In the genomic region with DNA sequence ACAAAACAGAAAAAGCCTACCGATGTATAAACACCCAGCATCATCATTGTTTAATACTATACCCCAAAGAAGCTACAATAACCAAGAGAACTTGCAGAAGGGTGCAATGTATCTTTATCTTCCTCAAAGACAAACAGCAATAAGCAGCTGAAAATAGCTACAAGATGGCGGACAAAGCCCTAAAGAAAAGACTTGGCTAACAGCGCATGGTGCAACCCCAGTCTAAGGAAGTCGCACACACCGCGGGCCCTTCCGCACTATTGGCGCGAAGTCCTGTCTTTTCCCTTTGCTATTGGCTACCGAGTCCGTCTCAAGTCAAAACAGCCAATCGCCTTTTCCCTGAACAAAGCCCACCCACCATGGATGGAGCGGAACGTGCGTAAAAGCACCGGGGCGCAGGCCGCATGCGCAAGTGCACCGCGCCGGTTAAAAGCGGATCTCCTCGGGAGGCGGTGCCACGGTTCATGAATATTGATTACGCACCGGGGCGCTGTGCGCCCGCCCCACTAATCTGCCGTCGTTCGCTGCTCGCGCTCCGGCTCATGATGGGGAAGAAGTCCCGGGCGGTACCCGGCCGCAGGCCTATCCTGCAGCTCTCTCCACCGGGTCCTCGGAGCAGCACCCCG, we compare ENCODE assay signal across 8 mouse cellular contexts. TPM values are rescaled to one million over a fixed set of nuclear protein-coding genes. Genes with fewer than 3 reads are reported as not detected.
DNase-seq lines count a peak whose midpoint lies in the region; ATAC-seq and TF ChIP-seq lines count a peak whose summit lies in the region.

A gene (plus strand): TSS at position 318 of the 626 bp plus-strand sequence.

- H3K9me3 ChIP-seq in embryonic facial prominence, embryonic 14.5 days (ENCODE audit: control insufficient read depth, low read length): no peaks in the 10 kb centered on the region
- no peaks in the 10 kb centered on the region for H3K9me3 ChIP-seq in limb, embryonic 13.5 days
- H3K9me3 ChIP-seq in midbrain, embryonic 16.5 days (replicated peaks; ENCODE audit: control insufficient read depth, low read length, poor library complexity, severe bottlenecking): no peaks in the 10 kb centered on the region

- H3K9ac ChIP-seq in embryonic facial prominence, embryonic 14.5 days (ENCODE audit: low read depth, low read length): peak within 1 kb of the TSS; percentile 99
- H3K9ac ChIP-seq in heart, adult 2 months (ENCODE audit: low read depth, low read length): peak within 1 kb of the TSS; percentile 85
- peak within 1 kb of the TSS; percentile 97 for H3K9ac ChIP-seq in limb, embryonic 13.5 days
- peak within 1 kb of the TSS; percentile 99 for H3K9ac ChIP-seq in midbrain, embryonic 16.5 days (ENCODE audit: low read depth, low read length)

- TF ChIP-seq POLR2A in heart, adult 2 months (IDR thresholded peaks at IDR 0.05; ENCODE audit: insufficient read depth, low read depth, low read length): peak; percentile 82

- H3K4me2 ChIP-seq in embryonic facial prominence, embryonic 14.5 days (ENCODE audit: low read depth, low read length): peak within 1 kb of the TSS; percentile 78
- peak within 1 kb of the TSS; percentile 90 for H3K4me2 ChIP-seq in limb, embryonic 13.5 days (replicated peaks)
- peak within 1 kb of the TSS; percentile 85 for H3K4me2 ChIP-seq in midbrain, embryonic 16.5 days (ENCODE audit: low read length)

- H3K27me3 ChIP-seq in embryonic facial prominence, embryonic 14.5 days (replicated peaks; ENCODE audit: control insufficient read depth, insufficient read depth, low read length): no peaks in the 10 kb centered on the region
- no peaks in the 10 kb centered on the region for H3K27me3 ChIP-seq in heart, adult 2 months (ENCODE audit: control insufficient read depth, insufficient read depth, low read length)
- no peaks in the 10 kb centered on the region for H3K27me3 ChIP-seq in limb, embryonic 13.5 days
- no peaks in the 10 kb centered on the region for H3K27me3 ChIP-seq in midbrain, embryonic 16.5 days (ENCODE audit: control insufficient read depth, insufficient read depth, low read depth, low read length)

- peak within 1 kb of the TSS; percentile 98 for H3K27ac ChIP-seq in embryonic facial prominence, embryonic 14.5 days (replicated peaks; ENCODE audit: low read depth, low read length)
- H3K27ac ChIP-seq in heart, adult 2 months: peak within 1 kb of the TSS; percentile 95
- H3K27ac ChIP-seq in limb, embryonic 13.5 days: peak within 1 kb of the TSS; percentile 96
- H3K27ac ChIP-seq in midbrain, embryonic 16.5 days (ENCODE audit: low read length): peak within 1 kb of the TSS; percentile 99

- peaks cover 5% of the 10 kb centered on the region for H3K79me2 ChIP-seq in heart, adult 2 months (replicated peaks; ENCODE audit: control insufficient read depth, insufficient read depth, low read length)

- H3K4me1 ChIP-seq in embryonic facial prominence, embryonic 14.5 days (ENCODE audit: control insufficient read depth, insufficient read depth, low read length): peaks cover 14% of the 10 kb centered on the region; the same call in 1 of the 2 replicates
- peaks cover 7% of the 10 kb centered on the region for H3K4me1 ChIP-seq in heart, adult 2 months (ENCODE audit: control insufficient read depth, insufficient read depth, low read length)
- H3K4me1 ChIP-seq in limb, embryonic 13.5 days: peaks cover 28% of the 10 kb centered on the region
- peaks cover 27% of the 10 kb centered on the region for H3K4me1 ChIP-seq in midbrain, embryonic 16.5 days (ENCODE audit: control insufficient read depth, insufficient read depth, low read length)

- WGBS in embryonic facial prominence, embryonic 14.5 days: 0% methylated on average over 44 of the region's 44 CpGs
- WGBS in heart, adult 2 months: under 1% methylated on average over 44 of the region's 44 CpGs
- WGBS in limb, embryonic 13.5 days: 1% methylated on average over 44 of the region's 44 CpGs
- WGBS in midbrain, embryonic 16.5 days: under 1% methylated on average over 44 of the region's 44 CpGs

- H3K36me3 ChIP-seq in embryonic facial prominence, embryonic 14.5 days (ENCODE audit: control insufficient read depth, insufficient read depth, low read length): peaks cover 30% of the 10 kb centered on the region
- H3K36me3 ChIP-seq in heart, adult 2 months (ENCODE audit: control insufficient read depth, insufficient read depth, low read length): peaks cover 9% of the 10 kb centered on the region
- peaks cover 21% of the 10 kb centered on the region for H3K36me3 ChIP-seq in limb, embryonic 13.5 days
- peaks cover 3% of the 10 kb centered on the region; the same call in 1 of the 2 replicates for H3K36me3 ChIP-seq in midbrain, embryonic 16.5 days (ENCODE audit: control insufficient read depth, insufficient read depth, low read length)

- intact Hi-C loops in heart, adult 2 months (cut with DNase I): loop anchor here (5.0 kb wide), 1 partner anchor 102 kb away; a partner anchor contains a TSS

- TF ChIP-seq CTCF in heart, adult 2 months (IDR thresholded peaks at IDR 0.05): peak; percentile 42

- peak; percentile 99 for ATAC-seq in embryonic facial prominence, embryonic 14.5 days (ENCODE audit: low read depth)
- ATAC-seq in limb, embryonic 13.5 days (ENCODE audit: low FRiP score, low read depth): peak; percentile 99
- ATAC-seq in midbrain, embryonic 16.5 days: peak; percentile 100

- DNase-seq in 3T3-L1 (ENCODE audit: low read depth, low spot score): peak; percentile 100
- peak; percentile 83 to 93 for DNase-seq in adrenal gland, postnatal 4 days (ENCODE audit: low spot score in 2 of 2)
- DNase-seq in embryonic facial prominence, embryonic 14.5 days (ENCODE audit: low spot score): peak; percentile 100
- peak; percentile 95 to 99 for DNase-seq in heart, adult 2 months
- DNase-seq in kidney, adult 8-10 months: peak; percentile 99
- peak; percentile 94 to 97 for DNase-seq in spleen, postnatal 10 days (ENCODE audit: low spot score in 2 of 2)

- peak; percentile 79; the same call in 1 of the 2 replicates for TF ChIP-seq EP300 in heart, adult 2 months (IDR thresholded peaks at IDR 0.05; ENCODE audit: insufficient read depth, low read depth, low read length)

- H3K4me3 ChIP-seq in embryonic facial prominence, embryonic 14.5 days (ENCODE audit: low read depth, low read length): peak within 1 kb of the TSS; percentile 98
- H3K4me3 ChIP-seq in heart, adult 2 months: peak within 1 kb of the TSS; percentile 98
- peak within 1 kb of the TSS; percentile 92 for H3K4me3 ChIP-seq in limb, embryonic 13.5 days
- H3K4me3 ChIP-seq in midbrain, embryonic 16.5 days (ENCODE audit: low read depth, low read length): peak within 1 kb of the TSS; percentile 90

RNA-seq across cellular contexts. Expression of the gene that starts here (rescaled TPM):
- 100 to 1,000 TPM; 120 to 121 TPM for total RNA-seq in adrenal gland, postnatal 4 days (2021)
- polyA plus RNA-seq in embryonic facial prominence, embryonic 14.5 days (2014; fragmentation: Nextera tagmentation; extraction: Ambion mirVana): 60.9 and 71.9 TPM in 2 replicates
- total RNA-seq in heart, adult 2 months (2021): 10 to 100 TPM; 11.3 to 14.5 TPM
- polyA plus RNA-seq in heart, adult 2 months (2012; rRNA removed): 16.6 and 24.0 TPM in 2 replicates
- polyA plus RNA-seq in limb, embryonic 13.5 days (2015; fragmentation: Nextera tagmentation; extraction: Ambion mirVana): 115 and 122 TPM in 2 replicates
- polyA plus RNA-seq in midbrain, embryonic 16.5 days (2015; fragmentation: Nextera tagmentation; extraction: Ambion mirVana): 102 and 117 TPM in 2 replicates

Comparison
In these comparisons a context has a peak if more than half of its experiments do, and no peak if none do; other contexts are left out.
1. Peak in every context shown above with its lines: DNase-seq, ATAC-seq, H3K4me3 ChIP-seq and H3K27ac ChIP-seq.
2. RNA of the gene that starts here (total RNA-seq): 120 to 121 TPM in adrenal gland, postnatal 4 days; 11.3 to 14.5 TPM in heart, adult 2 months; every median in the first group is over 4 times any median in the second.